Comparison of ENCODE assay signal across 10 mouse cellular contexts in the genomic region with DNA sequence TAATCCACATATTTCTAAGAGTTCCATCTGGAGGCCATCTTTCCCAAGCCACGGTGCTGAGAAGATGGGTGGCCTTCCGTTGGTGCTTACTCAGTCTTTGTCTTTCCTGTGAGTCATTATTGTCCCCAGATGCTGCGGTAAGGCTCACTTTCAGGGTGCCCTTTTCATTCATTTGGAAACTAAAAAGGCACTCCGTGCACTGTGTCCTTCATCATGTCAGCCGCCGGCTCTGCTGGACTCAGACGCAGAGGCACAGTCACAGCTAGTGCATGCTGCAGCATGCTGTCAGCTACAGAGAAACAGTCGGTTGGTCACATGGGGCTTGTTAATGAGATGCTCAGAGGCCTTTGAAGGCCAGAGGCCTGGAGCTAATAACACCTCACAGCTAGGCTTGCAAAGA. TPM values are rescaled to one million over a fixed set of nuclear protein-coding genes. Genes with fewer than 3 reads are reported as not detected.
A peak's percentile ranks its signal among the peaks of the same experiment; 100 is the strongest.
DNase-seq lines count a peak whose midpoint lies in the region; ATAC-seq lines count a peak whose summit lies in the region.
"Had no signal": no experiment of that assay in that cellular context is flagged by ENCODE, and none has a peak within 500 bp of the region (broad histone marks: within the 10 kb centered on the region; RNA-seq: fewer than 3 reads in every experiment).

No protein-coding gene starts in this region.

- H3K4me2 ChIP-seq in hindbrain, embryonic 13.5 days: peak overlapping the region; percentile 40
- peak overlapping the region; percentile 30 for H3K4me2 ChIP-seq in midbrain, embryonic 15.5 days

- WGBS in embryonic facial prominence, embryonic 10.5 days: 25% methylated on average over 8 of the region's 8 CpGs
- 9% methylated on average over 8 of the region's 8 CpGs for WGBS in hindbrain, embryonic 13.5 days
- 6% methylated on average over 8 of the region's 8 CpGs for WGBS in midbrain, embryonic 15.5 days

- H3K36me3 ChIP-seq in embryonic facial prominence, embryonic 10.5 days (replicated peaks): no peaks in the 10 kb centered on the region
- H3K36me3 ChIP-seq in hindbrain, embryonic 13.5 days: no peaks in the 10 kb centered on the region
- H3K36me3 ChIP-seq in midbrain, embryonic 15.5 days (replicated peaks): no peaks in the 10 kb centered on the region

- H3K27me3 ChIP-seq in embryonic facial prominence, embryonic 10.5 days (replicated peaks; ENCODE audit: low read depth, poor library complexity, severe bottlenecking): no peaks in the 10 kb centered on the region
- no peaks in the 10 kb centered on the region for H3K27me3 ChIP-seq in hindbrain, embryonic 13.5 days
- no peaks in the 10 kb centered on the region for H3K27me3 ChIP-seq in midbrain, embryonic 15.5 days (replicated peaks)

- DNase-seq in Muller cell, postnatal 12 days (ENCODE audit: inconsistent ontology term): peak; percentile 76
- DNase-seq in embryonic facial prominence, embryonic 10.5 days (ENCODE audit: low spot score): peak; percentile 52
- no peak for DNase-seq in cerebellum, adult 18-20 months
- no peak for DNase-seq in lung, postnatal 4 days
- no peak for DNase-seq in ovary, adult 18-20 months (ENCODE audit: low spot score)
- DNase-seq in lung, postnatal 14 days: no peak
- DNase-seq: lung, postnatal 36 days; right cerebral cortex, adult 18-20 months had no signal

- H3K9ac ChIP-seq in hindbrain, embryonic 13.5 days: peak overlapping the region; percentile 25; the same call in 1 of the 2 replicates
- peak overlapping the region; percentile 4; the same call in 1 of the 2 replicates for H3K9ac ChIP-seq in midbrain, embryonic 15.5 days

- H3K4me1 ChIP-seq in embryonic facial prominence, embryonic 10.5 days: peaks cover 18% of the 10 kb centered on the region
- peaks cover 7% of the 10 kb centered on the region for H3K4me1 ChIP-seq in hindbrain, embryonic 13.5 days (replicated peaks)
- peaks cover 6% of the 10 kb centered on the region; the same call in 1 of the 2 replicates for H3K4me1 ChIP-seq in midbrain, embryonic 15.5 days

- peak; percentile 84 for ATAC-seq in hindbrain, embryonic 13.5 days (ENCODE audit: low FRiP score)
- peak; percentile 88 for ATAC-seq in midbrain, embryonic 15.5 days (replicated peaks)

- 0 out of 2 replicates have a peak overlapping the region, but pooled peaks have one; percentile 31 for H3K4me3 ChIP-seq in embryonic facial prominence, embryonic 10.5 days
- H3K4me3 ChIP-seq in hindbrain, embryonic 13.5 days: no peak overlapping the region
- no peak overlapping the region for H3K4me3 ChIP-seq in midbrain, embryonic 15.5 days

- 0 out of 2 replicates have a peak overlapping the region, but pooled peaks have one; percentile 5 for H3K27ac ChIP-seq in embryonic facial prominence, embryonic 10.5 days (replicated peaks)
- H3K27ac ChIP-seq in hindbrain, embryonic 13.5 days: peak overlapping the region; percentile 73
- H3K27ac ChIP-seq in midbrain, embryonic 15.5 days: peak overlapping the region; percentile 63

- 0 out of 2 replicates have a peak, but pooled peaks cover 2% of the 10 kb centered on the region for H3K9me3 ChIP-seq in embryonic facial prominence, embryonic 10.5 days
- H3K9me3 ChIP-seq in hindbrain, embryonic 13.5 days: 0 out of 2 replicates have a peak, but pooled peaks cover 4% of the 10 kb centered on the region
- H3K9me3 ChIP-seq in midbrain, embryonic 15.5 days: no peaks in the 10 kb centered on the region

RNA-seq across cellular contexts. Expression of a gene that starts 19.7 kb away (rescaled TPM):
- 3.8 and 4.4 TPM in 2 replicates for polyA plus RNA-seq in embryonic facial prominence, embryonic 10.5 days (2016; fragmentation: Nextera tagmentation; extraction: Ambion mirVana)
- 6.1 and 6.5 TPM in 2 replicates for polyA plus RNA-seq in hindbrain, embryonic 13.5 days (2015; fragmentation: Nextera tagmentation; extraction: Ambion mirVana)
- polyA plus RNA-seq in midbrain, embryonic 15.5 days (2015; fragmentation: Nextera tagmentation; extraction: Ambion mirVana): 6.0 and 6.4 TPM in 2 replicates

Comparison
In these comparisons a context has a peak if more than half of its experiments do, and no peak if none do; other contexts are left out.
1. DNase-seq: peak in Muller cell, postnatal 12 days (single experiment) and embryonic facial prominence, embryonic 10.5 days (single experiment); none in cerebellum, adult 18-20 months (0 of 2), lung, postnatal 4 days (0 of 2), ovary, adult 18-20 months (single experiment) and lung, postnatal 14 days (single experiment).
2. H3K27ac ChIP-seq: peak in every context shown above with its lines; median percentile 73 in hindbrain, embryonic 13.5 days; 63 in midbrain, embryonic 15.5 days; 5 in embryonic facial prominence, embryonic 10.5 days.